Mouse (Mus musculus): ENCODE results near the gene Ptprf. TPM values are rescaled to one million over a fixed set of nuclear protein-coding genes. Genes with fewer than 3 reads are reported as not detected.

Ptprf gene
- total and polyA plus RNA-seq, 2 experiments from 2014 or later = 45.0 to 120 TPM

DNA sequence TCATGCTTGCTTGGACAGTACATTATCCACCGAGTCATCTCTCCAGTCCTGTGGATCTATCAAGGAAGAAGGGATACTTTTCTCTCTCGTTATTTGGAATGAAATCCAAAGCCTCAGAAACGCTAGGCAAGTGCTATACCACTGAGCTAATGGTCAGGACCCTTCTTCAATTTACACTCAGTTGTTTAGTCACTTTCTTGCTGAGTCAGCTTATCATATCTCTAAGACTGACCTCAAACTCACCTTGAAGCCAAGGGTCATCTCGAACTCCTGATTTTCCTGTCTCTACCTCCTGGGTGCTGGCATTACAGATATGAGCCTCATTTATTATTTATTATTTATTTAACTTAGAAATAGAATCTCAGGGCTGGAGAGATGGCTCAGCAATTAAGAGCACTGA, 25.5 kb upstream of the Ptprf start:
- 87% methylated on average over 4 of the region's 4 CpGs for WGBS
- no peaks in the 10 kb centered on the region for H3K36me3 ChIP-seq (ENCODE audit: insufficient read depth)

DNA sequence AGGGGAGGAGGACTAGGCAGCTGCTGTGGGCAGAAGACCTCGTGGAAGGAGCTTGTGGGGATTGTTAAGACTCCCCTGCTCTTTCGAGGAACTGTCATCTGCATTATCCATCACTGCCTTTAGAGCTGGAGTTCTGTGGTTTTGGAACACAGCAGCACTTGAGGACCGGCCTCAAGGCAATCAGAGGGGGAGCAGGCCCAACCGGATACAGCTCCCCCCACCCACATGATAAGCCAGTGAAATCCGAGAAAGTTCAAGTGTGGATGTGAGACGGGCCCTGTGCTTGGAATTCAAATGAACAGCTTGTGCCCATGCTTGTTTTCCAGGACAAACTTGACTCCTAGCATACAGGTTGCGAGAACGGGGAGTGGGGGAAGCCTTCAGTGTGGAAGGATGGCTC, 24.1 kb upstream of the Ptprf start:
- WGBS = 58% methylated on average over 8 of the region's 8 CpGs
- no peak overlapping the region for H3K4me3 ChIP-seq (ENCODE audit: low read depth, low read length)
- no peak for DNase-seq
- H3K36me3 ChIP-seq (ENCODE audit: insufficient read depth) = no peaks in the 10 kb centered on the region
- ATAC-seq = no peak
- H3K9me3 ChIP-seq (ENCODE audit: low read length) = no peaks in the 10 kb centered on the region
- TF ChIP-seq CTCF (IDR thresholded peaks at IDR 0.05; ENCODE audit: low read depth) = no peak
- H3K4me1 ChIP-seq (ENCODE audit: insufficient read depth) = no peaks in the 10 kb centered on the region
- H3K9ac ChIP-seq = no peak overlapping the region
- no peak overlapping the region for H3K4me2 ChIP-seq (ENCODE audit: low read depth)
- no peak overlapping the region for H3K27ac ChIP-seq (ENCODE audit: low read depth, low read length)
- H3K27me3 ChIP-seq (ENCODE audit: insufficient read depth, low read length) = no peaks in the 10 kb centered on the region

More for the DNA sequence above, 25.5 kb upstream of the Ptprf start:
- no peak overlapping the region for H3K4me2 ChIP-seq (ENCODE audit: low read depth)
- H3K9me3 ChIP-seq (ENCODE audit: low read length) = no peaks in the 10 kb centered on the region
- H3K27me3 ChIP-seq (ENCODE audit: insufficient read depth, low read length) = no peaks in the 10 kb centered on the region
- H3K4me3 ChIP-seq (ENCODE audit: low read depth, low read length) = no peak overlapping the region
- no peaks in the 10 kb centered on the region for H3K4me1 ChIP-seq (ENCODE audit: insufficient read depth)
- no peak overlapping the region for H3K9ac ChIP-seq
- no peak overlapping the region for H3K27ac ChIP-seq (ENCODE audit: low read depth, low read length)
- DNase-seq (no peak), ATAC-seq (no peak)
- no peak for TF ChIP-seq CTCF (IDR thresholded peaks at IDR 0.05; ENCODE audit: low read depth)

DNA sequence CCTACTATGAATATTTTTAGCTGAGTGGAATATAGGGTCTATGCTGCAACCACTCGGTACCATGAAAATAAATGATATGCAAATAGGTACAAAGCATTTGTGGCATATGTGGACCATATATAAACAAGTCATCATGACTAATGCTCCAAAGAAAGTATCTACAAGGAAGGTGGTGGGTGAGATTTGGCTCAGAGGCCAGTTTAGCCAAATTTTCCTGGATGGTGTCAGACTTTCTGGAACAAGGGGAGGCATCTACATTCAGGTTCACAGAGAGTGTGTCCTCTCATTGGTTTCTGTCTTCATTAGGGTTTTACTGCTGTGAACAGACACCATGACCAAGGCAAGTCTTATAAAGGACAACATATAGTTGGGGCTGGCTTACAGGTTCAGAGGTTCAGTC, 19.3 kb upstream of the Ptprf start:
- DNase-seq (no peak), ATAC-seq (no peak)
- 90% methylated on average over 1 of the region's 1 CpGs for WGBS
- TF ChIP-seq CTCF (IDR thresholded peaks at IDR 0.05; ENCODE audit: low read depth) = no peak
- Histone ChIP-seq H3K27me3 (ENCODE audit: insufficient read depth, low read length) (no peaks in the 10 kb centered on the region), H3K9me3 (ENCODE audit: low read length) (no peaks in the 10 kb centered on the region), H3K9ac (no peak overlapping the region), H3K4me3 (ENCODE audit: low read depth, low read length) (no peak overlapping the region), H3K27ac (ENCODE audit: low read depth, low read length) (no peak overlapping the region), H3K4me2 (ENCODE audit: low read depth) (no peak overlapping the region), H3K4me1 (ENCODE audit: insufficient read depth) (no peaks in the 10 kb centered on the region), H3K36me3 (ENCODE audit: insufficient read depth) (no peaks in the 10 kb centered on the region)

DNA sequence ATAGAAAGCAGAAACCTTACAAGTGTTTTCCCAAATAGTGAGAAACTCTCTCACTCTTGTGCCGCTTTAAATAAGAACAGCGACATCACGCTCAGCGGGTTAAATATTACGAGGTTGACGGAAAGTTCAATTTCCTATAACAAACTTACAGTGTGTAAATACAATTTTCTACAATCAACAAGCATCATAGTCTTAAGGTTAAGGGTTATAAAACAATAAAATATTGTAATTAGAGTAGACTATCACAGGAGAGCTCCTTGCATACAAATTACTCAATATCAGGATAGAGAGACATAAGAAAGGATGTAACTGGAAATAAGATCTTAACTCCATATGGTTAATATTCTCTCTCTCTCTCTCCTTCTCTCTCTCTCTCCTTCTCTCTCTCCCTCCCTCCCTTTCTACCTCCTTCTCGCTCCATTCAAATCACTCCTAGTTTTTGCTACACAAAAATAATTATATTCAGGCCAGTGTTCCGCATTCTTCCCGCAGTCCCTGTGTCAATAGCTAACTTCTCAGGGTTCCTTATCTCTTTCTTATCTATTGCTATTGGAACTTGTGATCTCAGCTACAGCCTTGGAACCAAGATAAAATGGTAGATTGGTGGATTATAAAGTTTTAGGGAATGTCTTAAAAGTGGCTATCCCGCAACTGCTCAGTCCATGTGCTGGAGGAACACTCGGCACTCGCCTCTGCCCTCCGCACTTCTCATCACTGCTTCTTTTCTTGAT, 16.5 kb upstream of the Ptprf start:
- Histone ChIP-seq H3K9me3 (ENCODE audit: low read length) (no peaks in the 10 kb centered on the region), H3K27ac (ENCODE audit: low read depth, low read length) (no peak overlapping the region), H3K27me3 (ENCODE audit: insufficient read depth, low read length) (no peaks in the 10 kb centered on the region), H3K36me3 (ENCODE audit: insufficient read depth) (no peaks in the 10 kb centered on the region), H3K4me2 (ENCODE audit: low read depth) (no peak overlapping the region), H3K9ac (no peak overlapping the region), H3K4me1 (ENCODE audit: insufficient read depth) (no peaks in the 10 kb centered on the region), H3K4me3 (ENCODE audit: low read depth, low read length) (no peak overlapping the region)
- no peak for TF ChIP-seq CTCF (IDR thresholded peaks at IDR 0.05; ENCODE audit: low read depth)
- WGBS = 91% methylated on average over 13 of the region's 13 CpGs
- no peak for ATAC-seq
- no peak for DNase-seq

DNA sequence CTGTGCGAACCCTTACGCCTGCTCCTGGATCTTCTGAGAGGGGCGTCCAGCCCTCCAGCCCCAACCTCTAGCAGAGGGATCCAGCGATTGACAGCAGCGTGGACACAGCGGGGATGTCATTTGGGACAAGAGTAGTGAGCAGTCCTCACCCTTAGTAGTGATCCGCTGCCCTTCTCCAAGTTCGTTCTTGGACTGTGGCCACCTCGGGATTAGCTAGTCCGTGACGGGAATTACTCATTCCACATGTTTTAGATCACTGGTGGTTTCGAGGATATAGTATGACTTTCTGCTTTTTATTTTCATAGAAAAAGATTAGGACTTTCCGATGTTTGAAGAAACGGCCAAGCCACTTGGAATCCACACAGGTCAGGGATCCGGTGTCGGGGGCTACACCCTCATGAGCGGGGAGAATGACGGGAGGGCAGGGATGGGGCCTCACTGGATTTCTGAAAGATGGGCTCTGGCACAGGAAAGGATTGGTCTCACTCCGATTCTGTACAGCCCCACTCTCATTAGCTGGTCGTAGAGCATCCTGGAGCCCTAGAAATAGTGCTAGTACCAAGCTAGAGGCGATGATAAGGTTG, 15.0 kb upstream of the Ptprf start:
- ATAC-seq = no peak
- Histone ChIP-seq H3K4me2 (ENCODE audit: low read depth) (no peak overlapping the region), H3K9me3 (ENCODE audit: low read length) (no peaks in the 10 kb centered on the region), H3K9ac (no peak overlapping the region), H3K36me3 (ENCODE audit: insufficient read depth) (no peaks in the 10 kb centered on the region), H3K27me3 (ENCODE audit: insufficient read depth, low read length) (no peaks in the 10 kb centered on the region), H3K4me3 (ENCODE audit: low read depth, low read length) (no peak overlapping the region), H3K27ac (ENCODE audit: low read depth, low read length) (no peak overlapping the region), H3K4me1 (ENCODE audit: insufficient read depth) (no peaks in the 10 kb centered on the region)
- no peak for DNase-seq
- no peak for TF ChIP-seq CTCF (IDR thresholded peaks at IDR 0.05; ENCODE audit: low read depth)
- WGBS = 81% methylated on average over 21 of the region's 21 CpGs

DNA sequence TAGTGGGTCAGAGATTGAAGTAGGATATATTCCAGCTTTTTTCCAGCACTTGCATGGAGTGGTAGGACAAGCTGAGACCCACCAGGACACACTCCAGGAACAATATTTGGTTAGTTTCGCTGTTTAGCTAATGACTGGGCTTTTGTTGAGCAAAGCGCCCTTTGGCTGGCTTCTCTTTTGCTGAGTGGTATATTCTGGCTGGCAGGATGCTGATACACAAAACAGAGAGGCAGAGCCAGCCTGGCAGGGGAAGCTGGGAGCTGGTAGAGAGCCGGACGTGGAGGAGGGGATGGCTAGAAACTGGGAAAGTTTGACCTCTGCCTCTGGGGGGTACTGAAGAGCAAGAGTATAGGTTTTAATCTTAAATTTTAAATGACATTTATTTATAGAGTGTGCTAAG, 13.8 kb upstream of the Ptprf start:
- no peak overlapping the region for H3K4me2 ChIP-seq (ENCODE audit: low read depth)
- H3K36me3 ChIP-seq (ENCODE audit: insufficient read depth) = no peaks in the 10 kb centered on the region
- 24% methylated on average over 4 of the region's 4 CpGs for WGBS
- ATAC-seq (peak; percentile 66), DNase-seq (peak; percentile 29)
- H3K27me3 ChIP-seq (ENCODE audit: insufficient read depth, low read length) = no peaks in the 10 kb centered on the region
- no peak for TF ChIP-seq CTCF (IDR thresholded peaks at IDR 0.05; ENCODE audit: low read depth)
- no peak overlapping the region for H3K27ac ChIP-seq (ENCODE audit: low read depth, low read length)
- H3K4me1 ChIP-seq (ENCODE audit: insufficient read depth) = no peaks in the 10 kb centered on the region
- no peaks in the 10 kb centered on the region for H3K9me3 ChIP-seq (ENCODE audit: low read length)
- H3K9ac ChIP-seq = no peak overlapping the region
- H3K4me3 ChIP-seq (ENCODE audit: low read depth, low read length) = no peak overlapping the region

DNA sequence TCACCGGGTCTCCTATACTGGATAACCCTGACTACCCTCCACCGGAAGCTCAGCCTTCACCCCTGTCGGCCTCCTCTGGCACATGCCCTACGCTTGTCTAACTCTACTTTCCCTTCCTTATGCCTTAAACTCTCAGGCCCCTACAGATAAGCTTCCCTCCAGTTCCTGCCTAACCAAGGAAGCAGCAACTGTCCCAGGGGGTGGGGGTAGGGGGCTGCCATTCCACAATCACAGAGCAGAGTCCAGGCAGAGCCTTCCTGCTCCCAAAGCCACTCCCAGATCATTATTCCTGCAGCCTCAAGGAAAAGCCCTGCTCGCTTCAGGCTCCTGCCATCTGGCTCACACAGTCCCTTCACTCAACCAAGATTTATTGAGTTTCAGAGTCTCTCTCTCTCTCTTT, 6.6 kb upstream of the Ptprf start:
- WGBS = 19% methylated on average over 5 of the region's 5 CpGs
- Histone ChIP-seq H3K27ac (ENCODE audit: low read depth, low read length) (no peak overlapping the region), H3K9ac (no peak overlapping the region), H3K4me3 (ENCODE audit: low read depth, low read length) (no peak overlapping the region), H3K27me3 (ENCODE audit: insufficient read depth, low read length) (no peaks in the 10 kb centered on the region), H3K36me3 (ENCODE audit: insufficient read depth) (no peaks in the 10 kb centered on the region), H3K9me3 (ENCODE audit: low read length) (no peaks in the 10 kb centered on the region), H3K4me1 (ENCODE audit: insufficient read depth) (no peaks in the 10 kb centered on the region), H3K4me2 (ENCODE audit: low read depth) (no peak overlapping the region)
- ATAC-seq (peak; percentile 51; the same call in 1 of the 2 replicates), DNase-seq (no peak)
- TF ChIP-seq CTCF (IDR thresholded peaks at IDR 0.05; ENCODE audit: low read depth) = no peak

Measured in forebrain, postnatal 0 days (tissue).